Mouse (Mus musculus) brain, embryonic 14.5 days (tissue): Measurements from ENCODE around the gene Gm18596. TPM values are rescaled to one million over a fixed set of nuclear protein-coding genes. Genes with fewer than 3 reads are reported as not detected.
"Not testable (repeated sequence)": the region's sequence is repeated elsewhere in the genome, so short reads cannot be mapped to it uniquely, and the experiment has no call there.

Experiments
- DNase-seq: peaks from one replicate; pipeline ENCODE4 v3.0.0-alpha.2; 2011; ENCODE audit warnings: low read depth
- CTCF ChIP-seq: fragments of 200-500 bp; IDR thresholded peaks from 2 replicates; pipeline ENCODE4 v1.5.1; 2012; ENCODE audit warnings: inconsistent platforms, mild to moderate bottlenecking, moderate library complexity, borderline replicate concordance; ENCODE audit not compliant: insufficient read depth, insufficient read length; ENCODE audit errors: extremely low read depth
- POLR2A ChIP-seq: fragments of 200-500 bp; IDR thresholded peaks from 2 replicates; pipeline ENCODE4 v1.6.1; 2012; ENCODE audit warnings: mild to moderate bottlenecking, inconsistent platforms, borderline replicate concordance; ENCODE audit not compliant: poor library complexity, insufficient read depth, insufficient read length, severe bottlenecking; ENCODE audit errors: extremely low read depth
- polyA plus RNA-seq: library from polyadenylated mRNA; depleted of rRNA; stranded (reverse); fragments of >200 nt; gene quantifications from 2 replicates; pipeline ENCODE4 v1.2.3, GENCODE M21; 2012; rRNA removed

Gm18596 gene
- not detected in 2 replicates for polyA plus RNA-seq

DNA sequence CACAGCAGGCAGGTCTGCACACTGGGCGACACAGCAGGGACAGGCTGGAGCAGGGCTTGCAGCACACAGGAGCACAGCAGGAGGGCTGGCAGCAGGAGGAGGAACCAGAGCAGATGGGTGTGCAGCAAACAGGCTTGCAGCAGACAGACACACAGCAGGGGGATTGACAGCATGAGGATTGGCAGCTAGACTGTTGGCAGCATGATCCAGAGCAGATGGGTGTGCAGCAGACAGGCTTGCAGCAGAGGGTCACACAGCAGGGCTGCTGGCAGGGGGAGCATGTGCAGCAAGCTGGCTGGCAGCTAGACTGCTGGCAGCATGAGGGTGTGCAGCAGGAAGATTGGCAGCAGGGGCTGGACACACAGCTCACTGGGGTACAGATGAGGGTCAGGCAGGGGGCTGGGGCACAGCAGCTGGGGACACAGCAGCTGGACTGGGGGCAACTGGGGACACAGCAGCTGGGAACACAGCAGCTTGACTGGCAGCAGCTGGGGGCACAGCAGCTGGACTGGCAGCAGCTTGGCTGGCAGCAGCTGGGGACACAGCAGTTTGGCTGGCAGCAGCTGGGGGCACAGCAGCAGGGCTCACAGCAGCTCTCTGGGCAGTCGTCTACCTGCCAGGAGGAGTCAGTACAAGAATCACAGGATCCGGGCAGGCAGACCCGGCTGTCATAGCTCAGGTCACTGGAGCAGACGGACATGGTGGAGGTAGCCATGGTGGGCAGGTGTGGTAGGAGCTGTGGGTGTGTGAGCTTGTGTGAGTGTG, at the start of gene Gm18596:
Gene Gm18596, minus strand, starts transcription at position 715 of the 765 bp plus-strand sequence.
- peak; percentile 56 for DNase-seq

DNA sequence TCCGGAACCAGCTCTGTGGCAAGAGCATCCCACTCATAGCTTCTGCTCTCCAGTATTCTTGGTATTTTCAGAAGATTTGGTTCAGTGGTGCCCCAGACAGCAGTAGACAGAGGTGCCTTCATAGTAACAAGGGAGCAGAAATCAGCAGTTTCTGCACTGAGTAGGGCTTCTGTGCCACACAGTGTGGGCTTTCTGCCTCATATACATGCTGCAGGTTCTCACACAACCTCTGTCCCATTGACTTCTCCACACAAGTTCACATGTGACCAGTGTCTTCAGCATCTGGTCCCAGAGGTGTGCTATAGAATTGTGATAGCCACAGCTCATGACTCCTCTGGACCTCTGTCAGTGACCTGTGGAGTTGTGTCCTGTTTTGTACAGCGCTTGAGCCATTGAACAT, 46.2 kb upstream of the Gm18596 start:
- TF ChIP-seq CTCF = no peak
- TF ChIP-seq POLR2A = no peak
- no peak for DNase-seq

DNA sequence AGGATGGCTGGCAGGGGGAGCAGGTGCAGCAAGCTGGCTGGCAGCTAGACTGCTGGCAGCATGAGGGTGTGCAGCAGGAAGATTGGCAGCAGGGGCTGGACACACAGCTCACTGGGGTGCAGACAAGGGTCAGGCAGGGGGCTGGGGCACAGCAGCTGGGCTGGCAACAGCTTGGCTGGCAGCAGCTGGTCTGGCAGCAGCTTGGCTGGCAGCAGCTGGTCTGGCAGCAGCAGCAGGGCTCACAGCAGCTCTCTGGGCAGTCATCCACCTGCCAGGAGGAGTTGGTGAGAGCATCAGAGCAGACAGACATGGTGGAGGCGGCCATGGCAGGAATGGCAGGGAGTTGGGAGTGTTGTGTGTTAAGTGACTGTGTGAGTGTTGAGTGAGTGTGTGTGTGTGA, 45.4 kb upstream of the Gm18596 start, which contains the start of gene Gm7137:
Gene Gm7137, minus strand, starts transcription at position 325 of the 400 bp plus-strand sequence.
- peak; percentile 36 for DNase-seq

GRCm38 (mm10) chr10:77783396-77783795, 41.0 kb upstream of the Gm18596 start:
- DNase-seq = not testable (repeated sequence)

DNA sequence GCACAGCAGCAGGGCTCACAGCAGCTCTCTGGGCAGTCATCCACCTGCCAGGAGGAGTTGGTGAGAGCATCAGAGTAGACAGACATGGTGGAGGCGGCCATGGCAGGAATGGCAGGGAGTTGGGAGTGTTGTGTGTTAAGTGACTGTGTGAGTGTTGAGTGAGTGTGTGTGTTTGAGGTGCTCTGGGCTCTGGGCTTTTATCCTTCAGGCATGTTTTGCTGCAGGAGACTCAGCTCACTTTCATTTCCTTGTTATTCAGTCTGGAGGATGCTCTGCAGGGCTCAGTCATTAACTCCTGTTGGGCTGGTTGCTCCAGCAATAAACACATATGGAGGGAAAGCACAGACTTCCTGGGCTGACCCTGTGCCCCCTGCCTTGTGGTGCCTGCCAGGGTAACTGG, 40.0 kb upstream of the Gm18596 start, which contains the start of gene Gm3250:
Gene Gm3250, minus strand, starts transcription at position 101 of the 400 bp plus-strand sequence.
- DNase-seq = not testable (repeated sequence)

GRCm38 (mm10) chr10:77776844-77777243, 34.4 kb upstream of the Gm18596 start, which contains the start of gene Gm7138:
Gene Gm7138 (minus strand): TSS chr10:77776944.
- not testable (repeated sequence) for DNase-seq

DNA sequence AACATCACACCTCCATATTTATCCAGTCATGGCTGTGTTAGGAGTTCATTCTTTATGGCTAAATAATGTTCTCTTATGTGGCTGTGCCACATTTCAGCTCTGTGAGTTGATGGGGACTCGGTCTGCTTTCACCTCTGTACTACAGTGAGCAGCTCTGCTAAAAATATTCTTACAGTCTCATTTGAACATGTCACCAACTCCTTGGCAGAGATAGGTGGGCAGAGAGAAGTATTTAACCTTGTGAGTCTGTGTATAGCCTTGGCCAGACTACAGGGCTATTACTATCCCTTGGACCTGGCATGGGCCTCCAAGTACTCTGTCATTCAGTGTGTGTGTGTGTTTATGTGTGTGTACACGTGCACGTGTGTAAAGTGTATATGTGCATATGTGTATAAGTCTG, 29.7 kb upstream of the Gm18596 start:
- DNase-seq = not testable (repeated sequence)

GRCm38 (mm10) chr10:77771225-77771624, 28.8 kb upstream of the Gm18596 start, which contains the start of gene Gm3238:
Gene Gm3238 (minus strand): TSS chr10:77771325.
- DNase-seq = not testable (repeated sequence)

DNA sequence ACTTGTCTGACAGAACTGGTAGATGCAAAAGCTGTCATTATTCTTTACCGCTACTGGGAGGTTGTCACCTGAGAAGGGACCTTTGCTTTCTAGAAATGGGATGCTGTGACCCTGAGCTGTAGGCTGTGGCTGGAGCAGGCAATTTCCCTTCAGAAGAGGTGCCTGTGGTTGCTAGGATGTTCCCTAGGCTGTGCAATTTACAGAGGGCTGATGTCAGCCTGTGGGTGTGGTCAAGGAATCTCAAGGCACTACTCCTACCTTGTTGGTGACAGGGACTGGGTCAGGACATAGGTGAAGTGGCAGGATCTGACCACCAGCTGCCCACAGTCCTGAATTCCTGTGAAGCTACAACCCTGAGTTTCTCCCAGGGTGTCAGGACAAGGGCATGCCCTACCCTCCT, 27.3 kb upstream of the Gm18596 start:
- TF ChIP-seq CTCF (no peak), POLR2A (no peak)
- DNase-seq = no peak

- DNase-seq = not testable (repeated sequence)
Measured at GRCm38 (mm10) chr10:77759582-77759981, 17.1 kb upstream of the Gm18596 start, which contains the start of gene Gm3233. Gene Gm3233 (minus strand): TSS chr10:77759682.

DNA sequence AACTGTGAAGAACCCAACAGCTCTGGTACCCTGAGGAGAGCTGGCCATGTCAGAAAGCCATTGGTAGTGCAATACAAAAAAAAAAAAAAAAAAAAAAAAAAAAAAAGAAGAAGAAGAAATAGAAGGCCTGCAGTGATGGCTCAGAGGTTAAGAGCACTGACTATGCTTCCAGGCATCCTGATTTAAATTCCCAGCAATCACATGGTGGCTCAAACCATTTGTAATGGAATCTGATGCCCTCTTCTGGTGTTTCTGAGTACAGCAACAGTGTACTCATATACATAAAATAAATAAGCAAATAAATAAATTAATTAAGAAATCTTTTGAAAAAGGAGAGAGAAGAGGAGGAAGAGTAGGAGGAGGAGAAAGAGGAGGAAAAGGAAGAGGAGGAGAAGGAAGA, 11.0 kb upstream of the Gm18596 start:
- no peak for DNase-seq
- TF ChIP-seq CTCF (no peak), POLR2A (no peak)

GRCm38 (mm10) chr10:77752312-77752711, 9.9 kb upstream of the Gm18596 start:
- not testable (repeated sequence) for DNase-seq

DNA sequence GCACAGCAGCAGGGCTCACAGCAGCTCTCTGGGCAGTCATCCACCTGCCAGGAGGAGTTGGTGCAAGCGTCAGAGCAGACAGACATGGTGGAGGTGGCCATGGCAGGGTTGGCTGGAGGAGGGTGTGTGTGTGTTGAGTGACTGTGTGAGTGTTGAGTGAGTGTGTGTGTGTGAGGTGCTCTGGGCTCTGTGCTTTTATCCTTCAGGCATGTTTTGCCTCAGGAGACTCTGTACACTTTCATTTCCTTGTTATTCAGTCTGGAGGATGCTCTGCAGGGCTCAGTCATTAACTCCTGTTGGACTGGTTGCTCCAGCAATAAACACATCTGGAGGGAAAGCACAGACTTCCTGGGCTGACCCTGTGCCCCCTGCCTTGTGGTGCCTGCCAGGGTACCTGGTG, 8.8 kb upstream of the Gm18596 start, which contains the start of gene Gm9736:
Gene Gm9736, minus strand, starts transcription at position 101 of the 400 bp plus-strand sequence.
- not testable (repeated sequence) for DNase-seq

- peak; percentile 18 for DNase-seq
Measured at GRCm38 (mm10) chr10:77750686-77751085, 8.2 kb upstream of the Gm18596 start.

DNA sequence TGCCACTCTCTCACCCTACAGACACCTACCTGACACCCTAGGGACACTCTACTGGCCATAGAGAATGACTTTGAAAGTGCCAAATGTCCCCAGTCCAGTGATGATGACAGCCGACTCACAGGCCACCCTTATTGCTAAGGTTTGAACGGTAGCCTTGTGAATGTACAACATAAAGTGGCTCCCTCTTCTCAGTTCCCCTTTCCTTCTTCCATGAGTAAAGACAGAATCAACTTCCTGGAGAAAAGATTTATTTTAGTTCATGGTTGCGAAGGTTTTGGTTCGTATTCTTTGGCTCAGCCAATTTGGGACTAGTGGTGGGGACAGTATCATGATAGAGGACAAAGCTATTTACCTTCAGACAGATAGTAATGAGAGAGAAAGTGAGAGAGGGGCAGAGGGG, 3.5 kb downstream of the Gm18596 start:
- DNase-seq = no peak
- no peak for TF ChIP-seq CTCF
- TF ChIP-seq POLR2A = no peak
